Mouse (Mus musculus): ENCODE measurements around the gene Pole3. TPM values are rescaled to one million over a fixed set of nuclear protein-coding genes. Genes with fewer than 3 reads are reported as not detected.

The Pole3 gene
- total and polyA plus RNA-seq, 3 experiments = 32.1 to 87.5 (median 69.8) TPM

Other genes with a start within 250 kb of the Pole3 start
- 30.4 and 30.8 TPM in 2 replicates for gene Fkbp15, start 164.5 kb downstream of the Pole3 start, total RNA-seq (2012; rRNA removed)
- 24.0 and 25.9 TPM in 2 replicates for gene Fkbp15, start 164.5 kb downstream of the Pole3 start, total RNA-seq (2014; rRNA removed)
- 32.9 and 35.1 TPM in 2 replicates for gene Fkbp15, start 164.5 kb downstream of the Pole3 start, polyA plus RNA-seq (2012; ENCODE audit: insufficient read length, low read depth)
- 14.0 and 16.5 TPM in 2 replicates for gene Slc31a1, start 164.3 kb downstream of the Pole3 start, total RNA-seq (2012; rRNA removed)
- gene Slc31a1, start 164.3 kb downstream of the Pole3 start, total RNA-seq (2014; rRNA removed) = 18.1 and 19.7 TPM in 2 replicates
- 30.3 and 32.5 TPM in 2 replicates for gene Slc31a1, start 164.3 kb downstream of the Pole3 start, polyA plus RNA-seq (2012; ENCODE audit: insufficient read length, low read depth)
- gene Cdc26, start 116.4 kb downstream of the Pole3 start, total RNA-seq (2012; rRNA removed) = 78.2 and 103 TPM in 2 replicates
- 256 and 258 TPM in 2 replicates for gene Cdc26, start 116.4 kb downstream of the Pole3 start, total RNA-seq (2014; rRNA removed)
- gene Cdc26, start 116.4 kb downstream of the Pole3 start, polyA plus RNA-seq (2012; ENCODE audit: insufficient read length, low read depth) = 105 and 125 TPM in 2 replicates
- 18.1 and 22.5 TPM in 2 replicates for gene Prpf4, start 116.3 kb downstream of the Pole3 start, total RNA-seq (2012; rRNA removed)
- gene Prpf4, start 116.3 kb downstream of the Pole3 start, total RNA-seq (2014; rRNA removed) = 33.5 and 33.9 TPM in 2 replicates
- gene Prpf4, start 116.3 kb downstream of the Pole3 start, polyA plus RNA-seq (2012; ENCODE audit: insufficient read length, low read depth) = 31.6 and 33.7 TPM in 2 replicates
- 3.5 and 4.1 TPM in 2 replicates for gene Rnf183, start 89.8 kb downstream of the Pole3 start, total RNA-seq (2012; rRNA removed)
- gene Rnf183, start 89.8 kb downstream of the Pole3 start, total RNA-seq (2014; rRNA removed) = 3.6 and 4.4 TPM in 2 replicates
- gene Rnf183, start 89.8 kb downstream of the Pole3 start, polyA plus RNA-seq (2012; ENCODE audit: insufficient read length, low read depth) = 3.8 and 4.0 TPM in 2 replicates
- gene Wdr31, start 54.2 kb downstream of the Pole3 start, total RNA-seq (2012; rRNA removed) = 4.4 and 5.0 TPM in 2 replicates
- gene Wdr31, start 54.2 kb downstream of the Pole3 start, total RNA-seq (2014; rRNA removed) = 3.0 and 3.4 TPM in 2 replicates
- gene Wdr31, start 54.2 kb downstream of the Pole3 start, polyA plus RNA-seq (2012; ENCODE audit: insufficient read length, low read depth) = 3.8 and 4.7 TPM in 2 replicates
- 1.1 and 1.2 TPM in 2 replicates for gene Bspry, start 45.0 kb downstream of the Pole3 start, total RNA-seq (2012; rRNA removed)
- gene Bspry, start 45.0 kb downstream of the Pole3 start, total RNA-seq (2014; rRNA removed) = 0.86 and 0.95 TPM in 2 replicates
- 0.53 and 1.2 TPM in 2 replicates for gene Bspry, start 45.0 kb downstream of the Pole3 start, polyA plus RNA-seq (2012; ENCODE audit: insufficient read length, low read depth)
- 4.7 and 6.1 TPM in 2 replicates for gene Hdhd3, start 21.6 kb downstream of the Pole3 start, total RNA-seq (2012; rRNA removed)
- 2.9 and 4.5 TPM in 2 replicates for gene Hdhd3, start 21.6 kb downstream of the Pole3 start, total RNA-seq (2014; rRNA removed)
- gene Hdhd3, start 21.6 kb downstream of the Pole3 start, polyA plus RNA-seq (2012; ENCODE audit: insufficient read length, low read depth) = 4.7 and 5.3 TPM in 2 replicates
- gene Alad, start 5.2 kb downstream of the Pole3 start, total RNA-seq (2012; rRNA removed) = 79.0 and 84.2 TPM in 2 replicates
- gene Alad, start 5.2 kb downstream of the Pole3 start, total RNA-seq (2014; rRNA removed) = 33.3 and 35.1 TPM in 2 replicates
- gene Alad, start 5.2 kb downstream of the Pole3 start, polyA plus RNA-seq (2012; ENCODE audit: insufficient read length, low read depth) = 71.5 and 78.2 TPM in 2 replicates
- 0.21 and 0.30 TPM in 2 replicates for gene 4933430I17Rik, start 301 bp upstream of the Pole3 start, total RNA-seq (2012; rRNA removed)
- 0.34 and 0.52 TPM in 2 replicates for gene 4933430I17Rik, start 301 bp upstream of the Pole3 start, total RNA-seq (2014; rRNA removed)
- gene 4933430I17Rik, start 301 bp upstream of the Pole3 start, polyA plus RNA-seq (2012; ENCODE audit: insufficient read length, low read depth) = 1.8 and 1.9 TPM in 2 replicates
- gene Rgs3, start 34.8 kb upstream of the Pole3 start, total RNA-seq (2012; rRNA removed) = 2.0 and 3.3 TPM in 2 replicates
- 3.4 and 3.5 TPM in 2 replicates for gene Rgs3, start 34.8 kb upstream of the Pole3 start, total RNA-seq (2014; rRNA removed)
- 5.1 and 6.0 TPM in 2 replicates for gene Rgs3, start 34.8 kb upstream of the Pole3 start, polyA plus RNA-seq (2012; ENCODE audit: insufficient read length, low read depth)